Mouse (Mus musculus): ENCODE measurements around the gene Olfr212.

GRCm38 (mm10) chr6:116459232-116459631 lies 47.1 kb upstream of the Olfr212 start:
- no peak for TF ChIP-seq CTCF (IDR thresholded peaks at IDR 0.05; ENCODE audit: low read depth)
- TF ChIP-seq EP300 (IDR thresholded peaks at IDR 0.05; ENCODE audit: low read depth) = no peak

All from heart, postnatal 0 days (tissue).